Mouse (Mus musculus): ENCODE measurements around the gene Nmral1. TPM values are rescaled to one million over a fixed set of nuclear protein-coding genes. Genes with fewer than 3 reads are reported as not detected.

Gene Nmral1
- polyA plus RNA-seq, 1 experiment from 2014 or later = 54.5 TPM

DNA sequence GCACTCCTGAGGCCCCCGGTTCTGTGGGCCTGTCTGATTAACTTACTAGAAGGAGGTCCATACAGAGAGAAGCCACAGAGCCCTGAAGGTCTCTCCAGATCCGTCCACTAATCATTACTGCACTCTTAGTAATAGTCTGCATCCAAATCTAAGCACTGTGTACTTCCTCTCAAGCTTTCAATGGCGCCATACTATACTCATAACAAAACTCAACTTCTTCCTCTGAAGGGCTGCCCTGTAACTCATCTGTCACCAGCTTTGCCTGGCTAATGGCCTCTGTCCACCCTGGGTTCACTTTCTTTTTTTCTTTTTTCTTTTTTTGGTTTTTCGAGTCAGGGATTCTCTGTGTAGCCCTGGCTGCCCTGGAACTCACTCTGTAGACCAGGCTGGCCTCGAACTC lies 41.1 kb downstream of the Nmral1 start:
- no peak overlapping the region for H3K4me3 ChIP-seq
- no peak for ATAC-seq (ENCODE audit: insufficient number of reproducible peaks, low FRiP score, low TSS enrichment, low read depth)
- peak overlapping the region; percentile 91; the same call in 1 of the 2 replicates for H3K4me2 ChIP-seq
- H3K9ac ChIP-seq = no peak overlapping the region
- H3K27ac ChIP-seq = no peak overlapping the region
- no peaks in the 10 kb centered on the region for H3K27me3 ChIP-seq
- peaks cover 34% of the 10 kb centered on the region for H3K36me3 ChIP-seq
- peaks cover 16% of the 10 kb centered on the region for H3K4me1 ChIP-seq
- WGBS = 80% methylated on average over 5 of the region's 5 CpGs
- H3K9me3 ChIP-seq = no peaks in the 10 kb centered on the region

DNA sequence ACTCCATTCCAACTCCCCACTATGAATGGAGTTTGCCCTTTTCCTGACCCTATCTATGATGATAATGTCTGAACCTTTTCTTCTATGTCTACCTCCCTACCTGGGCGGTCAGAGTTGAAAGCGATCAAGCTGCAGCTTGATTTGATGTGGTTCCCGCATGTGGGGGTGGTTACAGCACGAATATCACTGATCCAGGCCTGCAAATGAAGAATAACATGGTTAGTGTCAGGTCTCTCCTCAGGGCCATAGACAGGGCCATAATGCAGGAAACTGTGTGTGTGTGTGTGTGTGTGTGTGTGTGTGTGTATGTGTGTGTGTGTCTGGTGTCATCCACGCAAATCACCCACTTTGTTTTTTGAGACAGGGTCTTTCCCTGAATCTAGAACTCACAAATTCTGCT lies 42.3 kb downstream of the Nmral1 start:
- Histone ChIP-seq H3K9me3 (no peaks in the 10 kb centered on the region), H3K27me3 (no peaks in the 10 kb centered on the region), H3K4me3 (no peak overlapping the region), H3K4me1 (peaks cover 12% of the 10 kb centered on the region), H3K4me2 (no peak overlapping the region), H3K9ac (no peak overlapping the region), H3K36me3 (peaks cover 34% of the 10 kb centered on the region), H3K27ac (no peak overlapping the region)
- WGBS = 88% methylated on average over 5 of the region's 5 CpGs
- ATAC-seq (ENCODE audit: insufficient number of reproducible peaks, low FRiP score, low TSS enrichment, low read depth) = no peak

DNA sequence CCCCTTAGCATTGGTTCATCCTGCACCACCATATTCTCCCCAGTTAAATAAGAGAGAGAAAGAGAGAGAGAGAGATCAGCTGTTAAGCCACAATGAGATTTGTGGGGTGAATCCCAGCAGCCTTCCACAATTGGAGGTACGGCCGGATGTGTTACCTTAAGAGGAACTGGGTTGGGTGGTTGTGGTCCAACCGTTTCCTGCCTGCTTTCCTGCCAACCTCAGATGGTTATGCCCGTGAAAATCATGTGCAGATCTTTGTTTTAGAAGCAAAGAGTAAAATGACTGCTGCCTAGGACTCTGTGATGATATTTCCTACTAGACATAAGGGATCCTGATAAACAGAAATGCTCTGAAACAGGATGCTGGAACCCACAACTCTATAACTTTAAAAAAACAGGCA lies 45.1 kb downstream of the Nmral1 start:
- WGBS = 85% methylated on average over 4 of the region's 4 CpGs
- no peak overlapping the region for H3K9ac ChIP-seq
- peaks cover 48% of the 10 kb centered on the region for H3K36me3 ChIP-seq
- ATAC-seq (ENCODE audit: insufficient number of reproducible peaks, low FRiP score, low TSS enrichment, low read depth) = no peak
- H3K4me2 ChIP-seq = no peak overlapping the region
- H3K9me3 ChIP-seq = no peaks in the 10 kb centered on the region
- H3K27me3 ChIP-seq = no peaks in the 10 kb centered on the region
- no peak overlapping the region for H3K4me3 ChIP-seq
- peaks cover 9% of the 10 kb centered on the region for H3K4me1 ChIP-seq
- no peak overlapping the region for H3K27ac ChIP-seq

DNA sequence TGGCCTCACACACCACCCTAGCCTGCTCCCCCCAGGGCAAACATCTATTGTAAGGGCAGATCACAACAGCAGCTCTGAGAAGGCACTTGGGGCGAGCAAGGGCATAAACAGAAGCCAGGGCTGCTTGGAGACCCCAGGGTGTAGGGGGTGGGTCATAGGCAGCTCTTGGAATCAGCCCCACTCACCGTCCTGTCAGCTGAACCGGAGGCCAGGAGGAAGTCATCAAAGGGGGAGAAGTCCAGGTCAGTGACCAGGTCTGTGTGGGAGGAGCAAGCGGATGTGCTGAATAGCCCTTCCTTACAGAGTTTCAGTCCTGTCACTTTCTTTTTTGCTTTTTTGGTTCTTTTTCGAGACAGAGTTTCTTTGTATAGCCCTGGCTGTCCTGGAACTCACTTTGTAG lies 48.8 kb downstream of the Nmral1 start:
- H3K9me3 ChIP-seq = no peaks in the 10 kb centered on the region
- no peak overlapping the region for H3K9ac ChIP-seq
- peaks cover 5% of the 10 kb centered on the region for H3K4me1 ChIP-seq
- 75% methylated on average over 5 of the region's 5 CpGs for WGBS
- H3K27ac ChIP-seq = no peak overlapping the region
- no peak overlapping the region for H3K4me2 ChIP-seq
- peaks cover 50% of the 10 kb centered on the region for H3K36me3 ChIP-seq
- no peaks in the 10 kb centered on the region for H3K27me3 ChIP-seq
- no peak overlapping the region for H3K4me3 ChIP-seq
- no peak for ATAC-seq (ENCODE audit: insufficient number of reproducible peaks, low FRiP score, low TSS enrichment, low read depth)

DNA sequence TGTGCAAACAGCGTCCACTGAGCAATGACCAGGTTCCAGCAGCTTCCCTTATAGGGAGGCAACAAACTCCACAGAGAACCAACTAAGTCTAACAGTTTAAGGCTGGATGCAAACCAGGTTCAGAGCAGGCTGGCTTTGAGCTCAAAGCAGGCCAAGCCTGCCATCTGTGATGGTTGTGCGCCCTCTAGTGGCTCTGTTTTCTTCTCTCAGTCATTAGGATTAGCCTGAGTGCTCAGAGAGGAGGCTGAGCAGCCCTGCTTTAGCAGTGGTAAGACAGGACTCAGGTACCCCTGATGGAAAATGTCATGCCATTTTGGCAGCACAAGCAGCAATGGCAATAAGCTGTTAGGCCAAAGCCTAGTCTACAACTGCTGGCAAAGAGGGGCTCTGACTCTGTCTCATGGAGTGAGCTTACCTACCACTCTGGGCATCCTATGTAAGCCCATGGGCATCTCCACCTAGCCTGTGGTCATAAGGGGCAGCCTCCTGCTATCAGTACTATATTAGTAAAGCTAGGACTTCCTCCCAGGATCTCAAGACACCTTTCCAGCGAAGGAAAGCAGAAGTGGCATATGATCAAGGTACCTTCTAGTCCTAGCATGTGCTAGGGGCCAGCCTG lies 51.9 kb downstream of the Nmral1 start:
- H3K4me1 ChIP-seq = peaks cover 5% of the 10 kb centered on the region
- peaks cover 44% of the 10 kb centered on the region for H3K36me3 ChIP-seq
- H3K9me3 ChIP-seq = no peaks in the 10 kb centered on the region
- no peak overlapping the region for H3K4me3 ChIP-seq
- H3K27me3 ChIP-seq = no peaks in the 10 kb centered on the region
- ATAC-seq (ENCODE audit: insufficient number of reproducible peaks, low FRiP score, low TSS enrichment, low read depth) = peak; percentile 64; the same call in 1 of the 2 replicates
- peak overlapping the region; percentile 35 for H3K27ac ChIP-seq
- 27% methylated on average over 3 of the region's 3 CpGs for WGBS
- no peak overlapping the region for H3K9ac ChIP-seq
- no peak overlapping the region for H3K4me2 ChIP-seq

DNA sequence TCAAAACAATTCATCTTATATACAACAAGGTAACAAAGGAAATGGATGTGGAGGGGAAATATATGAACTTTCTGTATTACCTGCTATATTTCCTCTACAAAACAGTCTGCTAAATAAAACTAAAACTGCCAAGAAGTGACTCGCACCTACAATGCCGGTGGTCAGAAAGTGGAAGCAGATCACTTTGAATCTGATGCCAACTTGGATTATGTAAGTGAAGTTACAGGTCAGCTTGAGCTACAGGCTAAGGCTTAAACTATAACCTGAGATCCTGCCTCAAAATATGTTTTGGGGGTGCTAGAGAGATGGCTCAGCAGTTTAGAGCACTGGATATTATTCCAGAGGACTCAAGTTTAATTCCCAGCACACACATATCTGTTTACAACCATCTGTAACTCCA lies 53.4 kb downstream of the Nmral1 start:
- peaks cover 50% of the 10 kb centered on the region for H3K36me3 ChIP-seq
- H3K4me3 ChIP-seq = no peak overlapping the region
- ATAC-seq (ENCODE audit: insufficient number of reproducible peaks, low FRiP score, low TSS enrichment, low read depth) = no peak

DNA sequence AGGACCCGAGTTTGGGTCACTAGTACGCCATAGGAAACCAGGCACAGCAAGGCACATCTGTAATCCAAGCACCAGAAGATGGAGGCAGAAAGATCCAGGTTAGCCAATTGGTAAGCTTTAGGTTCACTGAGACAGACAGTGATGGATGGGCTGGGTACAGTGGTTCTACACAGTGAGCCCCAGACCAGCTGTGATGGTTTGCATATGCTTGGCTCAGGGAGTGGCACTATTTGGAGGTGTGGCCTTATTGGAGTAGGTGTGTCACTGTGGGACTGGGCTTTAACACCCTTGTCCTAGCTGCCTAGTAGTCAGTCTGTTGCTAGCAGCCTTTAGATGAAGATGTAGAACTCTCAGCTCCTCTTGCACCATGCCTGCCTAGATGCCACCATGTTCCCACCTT lies 55.4 kb downstream of the Nmral1 start:
- no peaks in the 10 kb centered on the region for H3K9me3 ChIP-seq
- H3K36me3 ChIP-seq = peaks cover 37% of the 10 kb centered on the region
- peaks cover 18% of the 10 kb centered on the region for H3K4me1 ChIP-seq
- no peak overlapping the region for H3K4me3 ChIP-seq
- no peak for ATAC-seq (ENCODE audit: insufficient number of reproducible peaks, low FRiP score, low TSS enrichment, low read depth)
- H3K9ac ChIP-seq = no peak overlapping the region
- no peak overlapping the region for H3K27ac ChIP-seq
- H3K4me2 ChIP-seq = no peak overlapping the region
- 84% methylated on average over 2 of the region's 2 CpGs for WGBS
- no peaks in the 10 kb centered on the region for H3K27me3 ChIP-seq

More for the DNA sequence above, 53.4 kb downstream of the Nmral1 start:
- 82% methylated on average over 2 of the region's 2 CpGs for WGBS
- Histone ChIP-seq H3K9me3 (no peaks in the 10 kb centered on the region), H3K4me1 (peaks cover 9% of the 10 kb centered on the region), H3K4me2 (no peak overlapping the region), H3K27ac (no peak overlapping the region), H3K27me3 (no peaks in the 10 kb centered on the region), H3K9ac (no peak overlapping the region)

DNA sequence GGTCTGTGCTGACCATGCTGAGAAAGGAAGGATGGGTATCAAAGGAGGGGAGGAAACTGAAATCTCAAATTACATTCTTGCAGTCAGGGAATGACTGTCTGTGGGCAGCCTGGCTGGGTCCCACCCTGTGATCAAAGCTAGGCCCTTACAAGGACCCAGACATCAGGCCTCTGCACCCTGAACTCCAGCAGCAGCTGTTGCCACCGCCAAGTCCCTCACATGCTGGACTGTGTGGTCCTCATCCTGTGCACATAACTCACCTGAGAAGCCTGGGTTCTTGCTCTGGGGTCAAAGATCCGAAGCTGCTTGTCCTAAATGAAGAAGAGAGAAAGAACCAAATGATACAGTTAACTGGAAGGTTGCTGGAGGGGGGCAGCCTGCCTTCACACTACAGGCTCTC lies 57.6 kb downstream of the Nmral1 start:
- H3K9me3 ChIP-seq = no peaks in the 10 kb centered on the region
- ATAC-seq (ENCODE audit: insufficient number of reproducible peaks, low FRiP score, low TSS enrichment, low read depth) = no peak
- 67% methylated on average over 2 of the region's 2 CpGs for WGBS
- H3K27ac ChIP-seq = no peak overlapping the region
- no peak overlapping the region for H3K9ac ChIP-seq
- H3K4me2 ChIP-seq = no peak overlapping the region
- H3K27me3 ChIP-seq = no peaks in the 10 kb centered on the region
- H3K4me3 ChIP-seq = no peak overlapping the region
- H3K36me3 ChIP-seq = peaks cover 27% of the 10 kb centered on the region
- H3K4me1 ChIP-seq = peaks cover 34% of the 10 kb centered on the region

Other genes with a start within 250 kb of the Nmral1 start
- gene Srl, start 177.5 kb downstream of the Nmral1 start, polyA plus RNA-seq (2015; fragmentation: Nextera tagmentation; extraction: Ambion mirVana) = 36.8 and 81.2 TPM in 2 replicates
- 20.4 and 20.7 TPM in 2 replicates for gene Tfap4, start 159.5 kb downstream of the Nmral1 start, polyA plus RNA-seq (2015; fragmentation: Nextera tagmentation; extraction: Ambion mirVana)
- 31.7 and 34.9 TPM in 2 replicates for gene Glis2, start 124.6 kb downstream of the Nmral1 start, polyA plus RNA-seq (2015; fragmentation: Nextera tagmentation; extraction: Ambion mirVana)
- 75.8 and 83.1 TPM in 2 replicates for gene Pam16, start 94.4 kb downstream of the Nmral1 start, polyA plus RNA-seq (2015; fragmentation: Nextera tagmentation; extraction: Ambion mirVana)
- gene Vasn, start 79.4 kb downstream of the Nmral1 start, polyA plus RNA-seq (2015; fragmentation: Nextera tagmentation; extraction: Ambion mirVana) = 41.5 and 45.1 TPM in 2 replicates
- 60.5 and 65.1 TPM in 2 replicates for gene Dnaja3, start 79.4 kb downstream of the Nmral1 start, polyA plus RNA-seq (2015; fragmentation: Nextera tagmentation; extraction: Ambion mirVana)
- gene Coro7, start 39.6 kb downstream of the Nmral1 start, polyA plus RNA-seq (2015; fragmentation: Nextera tagmentation; extraction: Ambion mirVana) = 16.8 and 18.4 TPM in 2 replicates
- gene Hmox2, start 7.0 kb upstream of the Nmral1 start, polyA plus RNA-seq (2015; fragmentation: Nextera tagmentation; extraction: Ambion mirVana) = 99.6 and 106 TPM in 2 replicates
- gene Cdip1, start 70.9 kb upstream of the Nmral1 start, polyA plus RNA-seq (2015; fragmentation: Nextera tagmentation; extraction: Ambion mirVana) = 81.8 and 90.5 TPM in 2 replicates
- 0.24 and 0.88 TPM in 2 replicates for gene 4930562C15Rik, start 116.1 kb upstream of the Nmral1 start, polyA plus RNA-seq (2015; fragmentation: Nextera tagmentation; extraction: Ambion mirVana)
- 43.4 and 49.3 TPM in 2 replicates for gene Ubald1, start 161.0 kb upstream of the Nmral1 start, polyA plus RNA-seq (2015; fragmentation: Nextera tagmentation; extraction: Ambion mirVana)
- 85.9 and 89.9 TPM in 2 replicates for gene Mgrn1, start 166.9 kb upstream of the Nmral1 start, polyA plus RNA-seq (2015; fragmentation: Nextera tagmentation; extraction: Ambion mirVana)
- 147 and 151 TPM in 2 replicates for gene Nudt16l1, start 219.4 kb upstream of the Nmral1 start, polyA plus RNA-seq (2015; fragmentation: Nextera tagmentation; extraction: Ambion mirVana)
- 63.2 and 67.3 TPM in 2 replicates for gene Anks3, start 244.8 kb upstream of the Nmral1 start, polyA plus RNA-seq (2015; fragmentation: Nextera tagmentation; extraction: Ambion mirVana)